Mouse (Mus musculus) left cerebral cortex, postnatal 36 days (tissue): ENCODE measurements at regions not wholly inside any gene's neighbourhood (a gene's known extent, or its start where the extent isn't known, plus 50 kb on each side); places are given as distances from the start of the nearest gene placed in this dataset.

Source experiments
- DNase-seq, 2 experiments: peaks; one replicate each; pipeline ENCODE4 v3.0.0; 2021 to 2022; ENCODE audit warnings: low spot score in 2 of 2, mixed read lengths in 1 of 2
- intact Hi-C: fragments of 180-260 bp; cut with DNase I; formaldehyde crosslinking; loops from one replicate; pipeline ENCODE4 v1.15.1; 2025

DNA sequence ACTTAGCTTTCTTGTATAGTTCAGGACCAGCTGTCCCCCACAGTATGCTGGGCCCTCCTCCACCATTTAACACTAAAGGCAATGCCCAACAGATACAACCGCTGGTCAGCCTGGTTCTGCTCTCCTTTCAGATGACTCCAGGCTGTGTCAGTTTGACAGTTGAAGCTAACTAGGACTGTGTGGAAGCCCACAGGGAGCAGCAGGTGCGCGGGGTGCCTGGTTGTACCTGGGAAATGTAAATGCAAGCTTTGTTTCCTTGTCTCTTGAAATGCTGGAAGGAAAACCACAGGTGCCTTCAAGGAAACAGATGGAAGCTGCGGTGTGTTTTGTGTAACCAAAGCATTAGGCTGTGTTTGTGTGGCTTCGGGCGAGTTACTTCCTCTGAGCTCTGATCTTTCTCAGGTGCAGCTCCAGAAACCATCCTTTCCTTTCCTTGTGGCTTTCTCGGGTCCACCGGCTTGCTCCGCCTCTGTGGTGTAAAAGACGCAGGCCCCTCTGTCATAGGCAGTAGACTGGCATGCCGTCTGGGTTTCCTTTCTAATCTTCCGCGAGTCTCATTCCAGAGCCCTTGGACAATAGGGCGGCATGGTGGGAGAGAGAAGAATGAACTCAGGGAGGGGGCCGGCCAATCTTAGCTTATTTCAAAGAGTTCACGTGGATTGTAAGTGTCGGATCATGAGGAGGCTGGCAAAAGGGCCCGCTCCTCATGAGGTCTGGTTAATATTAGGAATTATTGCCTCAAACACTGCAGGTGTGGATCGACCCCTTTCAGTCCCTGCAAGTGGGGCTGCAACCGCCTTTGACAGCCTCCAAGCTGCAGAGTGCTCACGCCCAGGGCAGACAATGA lies 605.5 kb upstream of the Id2 start:
- intact Hi-C loops: no loop called here
- DNase-seq: no peak

DNA sequence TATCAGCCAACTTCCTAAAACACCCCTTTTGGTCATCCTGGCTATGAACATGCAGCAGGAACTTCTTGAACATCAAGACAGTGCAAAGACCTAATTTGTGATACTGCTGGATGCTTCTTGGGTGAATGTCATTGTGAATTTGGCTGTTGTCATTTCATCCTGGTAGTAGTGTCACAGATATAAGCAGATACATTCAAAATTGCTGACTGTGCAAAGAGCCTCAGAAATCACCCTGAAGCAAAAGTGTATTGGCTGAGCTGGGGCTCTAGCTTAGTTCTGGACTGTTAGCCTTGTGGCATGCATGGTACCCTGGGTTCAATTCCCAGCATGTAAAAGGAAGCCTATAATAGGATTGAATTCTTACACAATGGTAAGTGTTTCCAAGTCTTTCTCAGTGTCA lies 590.1 kb upstream of the Id2 start:
- intact Hi-C loops: no loop called here
- DNase-seq: no peak

DNA sequence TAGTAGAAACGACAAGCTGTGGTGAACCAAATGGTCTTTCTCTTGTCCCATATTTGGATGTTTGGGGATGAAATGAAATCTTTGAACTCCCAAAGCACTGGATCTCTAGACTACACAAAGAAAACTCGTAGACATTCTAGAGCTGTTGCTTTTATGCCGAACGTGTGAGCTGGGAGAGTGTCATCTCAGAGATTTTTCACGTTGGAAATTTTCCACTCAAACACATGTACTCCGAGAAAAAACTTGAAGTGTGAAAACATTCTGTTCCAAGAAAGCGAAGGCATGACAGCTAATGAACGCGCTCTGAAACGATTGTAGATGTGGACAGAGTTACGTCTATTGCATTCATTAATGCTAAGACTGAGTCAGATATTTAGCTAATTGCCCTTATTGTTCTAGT lies 579.7 kb upstream of the Id2 start:
- DNase-seq: no peak
- intact Hi-C loops: no loop called here

DNA sequence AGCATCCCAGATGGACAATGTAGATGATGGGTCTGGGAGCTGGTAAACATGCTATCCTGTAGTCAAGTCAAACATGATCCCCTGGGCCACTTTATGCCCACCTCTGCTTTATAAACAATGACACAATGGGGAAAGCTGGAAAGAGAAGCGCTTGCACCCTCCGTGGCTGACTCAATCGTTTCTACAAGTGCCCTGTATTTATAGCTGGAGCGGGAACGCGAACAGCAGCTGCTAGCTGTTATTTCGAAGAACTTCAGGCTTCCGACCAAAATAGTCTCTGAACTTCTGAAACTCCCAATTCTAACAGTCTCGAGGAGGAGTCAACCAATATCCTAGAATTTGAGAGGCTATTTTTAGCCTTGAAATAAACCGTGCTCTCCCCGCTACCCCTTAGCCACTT lies 571.4 kb upstream of the Id2 start:
- intact Hi-C loops: loop anchor here (10.0 kb wide), 1 partner anchor 574 kb away; the partner anchor contains the start of gene Id2
- peak; percentile 30 to 46 for DNase-seq

DNA sequence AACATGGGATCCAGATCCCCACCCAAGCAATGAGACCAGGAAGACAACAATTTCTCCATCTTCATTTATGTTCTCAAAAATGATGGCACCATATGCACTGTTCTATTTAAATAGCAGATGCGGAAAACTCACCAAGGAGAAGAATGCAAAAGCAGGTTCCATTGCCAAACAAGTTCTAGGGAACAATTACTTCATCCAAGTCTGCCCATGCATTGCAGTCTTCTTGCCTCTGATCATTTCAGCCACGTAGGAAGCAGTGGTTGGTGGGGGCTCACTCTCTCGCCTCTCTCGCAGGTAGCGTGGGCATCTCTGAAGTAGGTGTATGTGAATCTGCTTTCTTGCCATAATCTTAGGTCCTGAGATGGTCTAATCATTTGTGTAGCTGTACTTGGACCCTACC lies 557.5 kb upstream of the Id2 start:
- DNase-seq: peak in 1 of 2 experiments; percentile 33
- intact Hi-C loops: no loop called here

DNA sequence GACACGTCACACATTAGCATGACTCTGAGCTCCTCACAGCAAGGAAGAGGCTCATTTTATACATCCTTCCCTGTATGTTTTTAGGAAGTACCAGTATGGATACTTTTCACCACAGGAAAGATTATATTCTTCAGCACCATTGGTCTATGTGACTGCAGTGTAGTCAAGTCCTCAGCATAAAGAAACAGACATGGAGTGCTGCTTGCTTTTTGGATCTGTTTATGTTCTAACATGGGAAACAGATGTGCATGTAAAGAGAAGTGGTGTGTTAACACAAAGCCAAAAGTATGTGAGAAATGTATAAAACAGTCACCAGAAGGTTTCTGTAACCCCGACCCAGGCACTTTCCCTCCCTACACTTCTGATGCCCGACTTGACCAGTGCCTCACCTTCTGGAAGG lies 553.3 kb upstream of the Id2 start:
- no peak for DNase-seq
- intact Hi-C loops: no loop called here

DNA sequence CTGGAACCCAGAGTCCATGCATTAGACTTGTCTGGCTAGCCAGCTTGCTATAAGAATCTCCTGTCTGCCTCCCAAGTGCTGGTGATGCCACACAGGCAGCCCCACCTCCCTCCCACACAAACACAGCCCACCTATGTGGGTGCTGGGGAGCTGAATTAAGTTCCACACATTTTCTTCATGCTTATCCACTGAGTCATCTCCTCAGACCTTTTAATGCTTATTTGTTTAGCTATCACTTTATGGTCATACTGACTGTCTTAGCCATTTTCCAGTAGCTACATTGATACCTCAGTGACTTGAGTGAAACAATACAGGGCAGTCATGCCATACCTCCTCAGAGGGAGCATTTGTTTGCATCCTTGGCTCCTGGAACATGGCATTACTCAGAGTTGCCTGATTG lies 531.1 kb upstream of the Id2 start:
- no peak for DNase-seq
- intact Hi-C loops: no loop called here

DNA sequence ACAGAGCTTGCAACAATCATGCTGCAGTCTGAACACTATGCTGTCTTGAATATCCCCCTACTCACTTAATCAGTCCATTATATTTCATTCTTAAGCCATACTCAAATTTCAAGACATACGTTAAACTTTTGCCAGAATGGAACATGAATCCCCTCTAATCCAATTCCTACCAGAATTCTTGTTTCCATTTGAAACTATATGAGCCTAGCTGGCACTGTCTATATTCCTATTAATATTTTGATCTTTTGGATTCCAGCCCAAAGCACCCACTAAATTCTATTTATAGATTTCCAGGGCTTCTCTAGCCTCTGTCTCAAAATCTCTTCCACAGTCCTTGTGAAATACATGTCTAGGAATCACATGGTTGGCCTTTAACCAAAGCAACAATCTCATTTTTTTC lies 528.9 kb upstream of the Id2 start:
- no peak for DNase-seq
- intact Hi-C loops: no loop called here

DNA sequence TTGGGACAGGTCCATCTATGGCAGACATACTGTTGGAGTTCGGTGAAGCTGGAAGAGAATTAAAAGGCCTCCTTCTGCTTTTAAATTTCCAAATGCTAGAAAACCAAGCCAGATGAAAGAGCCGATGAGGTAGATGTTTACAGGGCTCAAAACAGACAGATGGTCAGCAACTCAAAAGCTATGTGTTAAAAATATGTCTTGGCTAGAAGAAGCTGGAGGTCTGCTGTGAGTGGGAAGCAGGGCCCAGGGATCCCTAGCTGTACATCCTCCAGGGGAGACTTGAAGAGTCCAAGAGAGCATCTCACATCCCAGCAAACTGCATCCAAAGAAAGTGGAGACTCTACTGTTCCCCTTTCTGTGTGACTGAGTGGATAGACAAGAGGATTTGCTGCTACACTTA lies 526.5 kb upstream of the Id2 start:
- no peak for DNase-seq
- intact Hi-C loops: no loop called here

DNA sequence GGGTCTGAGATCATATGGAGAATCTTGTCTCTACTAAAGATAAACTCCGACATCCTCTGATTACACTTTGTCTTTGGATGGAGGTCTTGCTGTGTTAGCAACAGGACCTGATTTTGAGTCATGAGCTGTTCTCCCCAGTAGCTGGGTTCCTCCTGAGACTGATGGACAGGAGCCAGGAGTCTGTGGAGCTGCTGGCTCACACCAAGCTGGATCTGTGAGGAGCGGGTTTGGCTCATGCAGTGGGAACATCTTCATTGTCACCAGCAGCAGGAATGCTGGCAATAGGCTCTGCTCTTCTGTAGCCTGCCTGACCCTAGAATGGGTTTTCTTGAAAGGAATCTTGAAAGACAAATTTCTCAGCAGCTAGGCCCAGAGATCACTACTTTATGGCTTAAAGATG lies 524.2 kb upstream of the Id2 start:
- peak in 1 of 2 experiments; percentile 21 for DNase-seq
- intact Hi-C loops: no loop called here

DNA sequence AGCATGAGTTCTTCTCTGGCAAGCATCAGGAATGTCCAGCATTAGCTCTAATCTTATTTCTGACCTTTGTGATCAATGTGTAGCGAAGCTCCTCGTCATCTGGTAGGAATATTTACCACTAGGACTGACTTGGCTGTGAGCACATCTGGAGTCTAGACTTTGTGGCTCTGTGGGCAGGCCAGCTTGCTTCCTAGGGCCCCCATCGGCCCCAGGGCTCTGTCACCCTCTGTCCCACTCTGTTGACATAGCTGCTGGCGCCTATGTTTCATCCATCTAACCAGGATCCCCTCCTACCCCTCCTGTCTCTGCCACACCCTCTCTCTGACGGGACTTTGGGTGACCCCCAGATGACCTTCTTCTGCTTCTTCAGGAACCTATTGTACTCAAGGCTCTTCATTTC lies 520.6 kb upstream of the Id2 start:
- DNase-seq: no peak
- intact Hi-C loops: no loop called here

DNA sequence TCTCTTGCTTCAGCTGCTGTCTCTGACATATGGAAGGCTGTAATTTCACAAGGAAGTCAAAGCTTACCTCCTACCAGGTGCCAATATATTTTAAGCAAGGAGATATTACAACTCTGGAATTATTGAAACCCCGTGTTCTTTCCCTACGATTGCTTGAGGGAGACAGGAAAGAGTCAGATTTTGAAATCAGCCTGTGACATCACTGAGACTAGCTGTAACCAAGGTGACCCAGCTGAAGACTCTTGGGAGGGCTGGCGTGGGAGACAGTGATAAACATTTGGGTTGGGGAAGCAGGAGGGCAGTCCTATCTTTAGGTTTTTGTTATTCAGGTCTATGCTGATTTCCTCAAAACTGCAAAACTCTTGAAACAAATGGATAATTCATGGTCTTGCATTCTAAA lies 518.4 kb upstream of the Id2 start:
- no peak for DNase-seq
- intact Hi-C loops: no loop called here

DNA sequence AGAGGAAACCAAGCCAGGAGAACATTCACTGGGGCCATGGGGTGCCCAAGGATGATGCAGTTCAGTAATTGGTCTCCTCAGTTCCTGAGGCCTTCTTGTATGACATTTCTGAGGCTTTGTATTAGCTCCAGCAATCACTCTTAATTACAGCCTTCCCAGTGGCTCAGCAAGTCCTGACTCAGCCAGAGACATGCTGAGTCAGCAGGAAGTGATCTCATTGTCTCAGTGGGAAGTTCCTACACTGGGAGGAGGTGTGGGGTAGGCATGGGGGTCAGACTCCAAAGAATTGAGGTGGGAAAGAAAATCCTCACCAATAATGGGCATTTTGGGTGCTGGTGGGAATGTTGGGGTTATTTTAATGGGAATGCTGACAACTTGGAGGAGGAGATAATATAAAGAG lies 516.5 kb upstream of the Id2 start:
- no peak for DNase-seq
- intact Hi-C loops: no loop called here

DNA sequence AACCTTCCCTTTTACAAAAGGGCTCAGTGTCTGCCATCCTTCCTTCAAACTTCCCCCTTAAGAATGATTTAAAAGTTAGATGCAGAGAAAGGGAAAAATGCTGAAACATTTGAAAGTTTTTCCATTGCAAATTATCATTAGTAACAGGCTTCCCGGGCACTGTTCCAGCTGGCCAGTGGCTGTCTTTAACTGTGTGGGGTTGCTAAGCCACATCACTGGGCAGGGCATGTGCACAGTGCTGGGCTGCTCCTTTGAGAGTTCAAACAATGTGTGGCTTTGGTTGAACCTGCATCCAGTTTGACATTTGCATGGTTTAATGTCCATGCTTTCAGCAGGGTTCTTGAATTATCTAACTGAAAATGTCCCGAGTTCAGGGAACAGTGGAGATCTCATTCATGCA lies 512.1 kb upstream of the Id2 start:
- intact Hi-C loops: no loop called here

DNA sequence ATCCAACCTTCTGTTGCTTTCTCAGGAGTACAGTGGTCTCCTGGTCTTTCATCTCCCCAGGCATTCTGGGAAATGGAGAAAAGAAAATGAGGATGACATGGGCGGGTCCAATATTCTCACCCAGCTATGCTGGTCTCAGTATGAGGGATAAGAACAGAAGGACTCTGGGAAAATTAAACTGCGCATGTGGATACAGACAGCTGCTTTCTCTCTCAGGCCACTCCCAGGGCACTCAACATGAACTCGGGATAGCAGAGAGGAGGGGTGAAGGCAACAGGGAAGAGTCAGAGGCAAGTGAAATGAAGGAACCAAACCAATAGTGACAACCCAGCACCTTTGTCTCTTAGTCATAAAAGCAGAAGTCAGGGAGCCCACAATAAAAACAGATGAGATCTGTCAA lies 508.5 kb upstream of the Id2 start:
- intact Hi-C loops: no loop called here
- no peak for DNase-seq

More for the DNA sequence above, 512.1 kb upstream of the Id2 start:
- no peak for DNase-seq

DNA sequence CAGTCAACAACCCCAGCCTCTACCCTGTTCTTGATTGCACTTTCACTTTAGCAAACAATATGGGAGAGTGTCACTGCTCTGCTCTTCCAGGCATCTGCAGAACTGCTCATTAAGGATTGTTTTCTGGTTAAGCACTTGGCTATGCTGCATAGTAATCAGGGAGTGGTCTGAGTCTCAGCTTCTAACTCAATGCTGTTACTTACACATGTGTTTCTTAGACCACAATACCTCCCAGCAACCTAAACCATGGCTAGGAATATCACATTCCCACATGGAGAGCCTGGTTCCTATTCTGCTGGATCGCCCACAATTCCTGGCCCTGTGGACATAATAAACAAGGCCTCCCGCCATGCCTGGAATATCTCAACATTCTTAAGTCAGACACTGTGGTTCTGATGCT lies 493.3 kb upstream of the Id2 start:
- intact Hi-C loops: no loop called here
- no peak for DNase-seq

DNA sequence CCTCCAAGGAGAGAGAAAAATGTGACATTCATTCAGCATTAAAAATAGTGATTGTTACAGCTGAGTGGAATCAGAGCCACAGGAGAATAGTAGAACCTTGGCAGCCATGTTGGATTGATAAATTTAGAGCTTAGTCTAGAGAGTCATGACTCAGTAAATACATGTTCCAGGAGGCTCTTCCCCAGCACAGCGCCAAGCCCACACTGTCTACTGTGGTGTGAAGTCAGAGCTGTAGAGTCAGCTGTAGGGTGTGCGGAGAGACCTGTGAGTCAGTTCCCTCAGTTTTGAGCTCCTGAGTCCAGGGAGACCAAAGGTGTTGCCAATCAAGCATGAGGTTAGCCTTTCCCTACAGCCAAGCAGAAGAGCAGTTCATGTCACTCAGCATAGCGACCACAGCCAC lies 488.8 kb upstream of the Id2 start:
- peak in 1 of 2 experiments; percentile 50 for DNase-seq
- intact Hi-C loops: no loop called here

DNA sequence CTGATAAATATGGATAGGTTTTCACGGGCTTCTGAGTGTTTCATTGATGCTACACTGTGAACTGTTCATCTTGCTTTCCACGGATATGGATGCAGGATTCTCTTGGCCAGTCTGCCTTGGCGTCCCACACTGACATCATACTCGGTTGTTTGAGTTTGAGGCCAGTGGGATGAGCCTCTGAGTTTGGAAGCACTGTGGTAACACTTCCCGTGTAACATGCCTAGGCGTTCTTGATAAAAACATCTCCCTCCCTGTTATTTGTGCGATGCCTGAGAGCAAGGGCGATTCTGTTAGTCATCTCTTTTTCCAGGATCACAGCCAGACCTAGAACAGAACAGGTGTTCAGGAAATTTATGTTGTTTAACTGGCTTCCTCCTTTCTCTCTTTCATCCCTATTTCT lies 482.5 kb upstream of the Id2 start:
- intact Hi-C loops: no loop called here
- DNase-seq: peak; percentile 41 to 56

DNA sequence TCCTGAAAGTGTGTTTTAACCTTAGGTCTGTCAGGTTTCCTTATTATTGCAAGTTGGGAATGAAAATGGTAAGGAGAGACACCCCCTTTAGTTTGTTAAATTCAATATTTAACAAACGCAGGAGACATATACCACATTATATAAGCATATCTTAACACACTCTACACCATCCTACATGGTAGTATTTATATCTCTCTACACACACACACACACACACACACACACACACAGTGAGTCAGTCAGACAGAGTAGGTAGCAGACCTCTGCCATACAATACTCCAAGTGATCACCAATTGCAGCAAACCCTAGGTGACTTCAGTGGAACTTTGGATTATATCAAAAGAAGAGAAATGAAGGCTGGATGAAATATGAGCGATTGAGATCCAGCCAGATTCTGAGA lies 468.2 kb upstream of the Id2 start:
- no peak for DNase-seq
- intact Hi-C loops: no loop called here

DNA sequence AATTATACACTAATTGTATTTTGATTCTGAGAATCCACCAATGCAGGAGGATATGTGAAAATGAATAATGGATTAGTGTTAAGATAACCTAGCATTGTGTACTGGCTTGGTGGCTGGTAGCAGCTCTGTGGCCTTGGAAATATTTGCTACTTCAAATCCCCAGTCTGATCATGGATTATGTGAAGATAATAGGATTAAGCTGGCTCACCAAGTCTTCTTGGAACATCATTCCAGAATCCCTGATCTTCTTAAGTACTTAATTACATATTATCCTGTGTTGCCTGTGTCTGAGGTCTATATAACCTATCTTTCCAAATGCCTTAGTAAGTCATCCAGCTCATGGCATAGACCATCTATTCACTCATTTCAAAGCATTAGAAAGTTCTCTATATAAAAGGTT lies 462.7 kb upstream of the Id2 start:
- no peak for DNase-seq
- intact Hi-C loops: no loop called here

DNA sequence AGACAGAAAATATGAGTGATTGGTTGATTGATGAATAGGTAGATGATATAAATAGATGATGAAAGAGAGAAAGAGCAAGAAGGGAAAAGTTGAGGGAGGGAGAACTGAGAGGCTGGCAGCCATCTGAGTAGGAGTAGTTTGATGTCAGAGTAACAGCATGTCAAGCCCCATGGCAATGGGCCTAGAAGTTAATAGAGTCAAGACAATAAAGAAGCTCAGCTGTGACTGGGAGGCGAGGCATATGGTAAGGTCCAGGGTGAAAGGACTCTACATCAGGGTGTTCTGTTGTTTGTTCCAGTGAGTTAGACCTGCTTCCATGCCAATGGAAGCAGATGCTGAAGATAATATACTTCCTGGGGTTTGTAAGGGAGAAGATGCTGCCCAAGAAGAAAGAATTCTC lies 456.7 kb upstream of the Id2 start:
- intact Hi-C loops: no loop called here
- DNase-seq: no peak

DNA sequence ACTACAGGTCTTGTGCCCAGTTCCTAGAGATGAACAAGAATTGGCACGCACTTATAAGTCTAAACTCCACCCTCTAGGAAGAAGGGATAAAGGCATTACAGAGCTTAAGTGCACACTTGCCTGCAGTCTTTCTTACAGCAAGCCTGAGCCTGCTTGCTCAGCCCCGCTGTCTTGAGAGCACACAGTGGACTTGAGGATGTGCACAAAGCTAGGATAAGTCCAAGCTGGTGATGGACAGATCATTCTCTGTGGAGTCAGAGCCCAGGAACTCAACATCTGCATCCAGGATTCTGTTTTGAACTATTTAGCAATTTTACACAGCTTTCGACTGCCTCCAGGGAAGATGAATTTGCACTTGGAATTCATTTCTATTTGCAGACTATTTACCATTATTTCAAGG lies 452.8 kb upstream of the Id2 start:
- intact Hi-C loops: no loop called here
- no peak for DNase-seq
